Mouse (Mus musculus) layer of hippocampus, adult 11-12 months (tissue): ENCODE measurements around the gene Map7.

Source experiments
- DNase-seq: peaks from one replicate; pipeline ENCODE4 v3.0.0; 2022; ENCODE audit warnings: low spot score

Gene Map7

GRCm38 (mm10) chr10:20234466-20234865 is 86.2 kb downstream of the Map7 start:
- no peak for DNase-seq

GRCm38 (mm10) chr10:20235656-20236055 is 87.4 kb downstream of the Map7 start:
- DNase-seq: no peak

- no peak for DNase-seq
Observed at GRCm38 (mm10) chr10:20236241-20236640, 88.0 kb downstream of the Map7 start.

- no peak for DNase-seq
Observed at GRCm38 (mm10) chr10:20238281-20238680, 90.0 kb downstream of the Map7 start.

GRCm38 (mm10) chr10:20240858-20241257 is 92.6 kb downstream of the Map7 start:
- DNase-seq: peak; percentile 26

- no peak for DNase-seq
Observed at GRCm38 (mm10) chr10:20243321-20243720, 95.0 kb downstream of the Map7 start.

GRCm38 (mm10) chr10:20245082-20245481 is 96.8 kb downstream of the Map7 start:
- peak; percentile 39 for DNase-seq

- DNase-seq: no peak
Observed at GRCm38 (mm10) chr10:20249091-20249490, 100.8 kb downstream of the Map7 start.

- DNase-seq: no peak
Observed at GRCm38 (mm10) chr10:20255579-20255978, 107.3 kb downstream of the Map7 start.

- DNase-seq: no peak
Observed at GRCm38 (mm10) chr10:20257054-20257643, 108.9 kb downstream of the Map7 start.

GRCm38 (mm10) chr10:20257721-20258720 is 109.8 kb downstream of the Map7 start:
- no peak for DNase-seq

- no peak for DNase-seq
Observed at GRCm38 (mm10) chr10:20259476-20259875, 111.2 kb downstream of the Map7 start.

GRCm38 (mm10) chr10:20262896-20263295 is 114.6 kb downstream of the Map7 start:
- DNase-seq: no peak

GRCm38 (mm10) chr10:20264479-20264878 is 116.2 kb downstream of the Map7 start:
- no peak for DNase-seq

GRCm38 (mm10) chr10:20267032-20267431 is 118.8 kb downstream of the Map7 start:
- no peak for DNase-seq

- no peak for DNase-seq
Observed at GRCm38 (mm10) chr10:20268945-20269344, 120.7 kb downstream of the Map7 start.

GRCm38 (mm10) chr10:20272380-20272779 is 124.1 kb downstream of the Map7 start:
- no peak for DNase-seq

- no peak for DNase-seq
Observed at GRCm38 (mm10) chr10:20273278-20273677, 125.0 kb downstream of the Map7 start.

- DNase-seq: no peak
Observed at GRCm38 (mm10) chr10:20274022-20274421, 125.8 kb downstream of the Map7 start.

- DNase-seq: no peak
Observed at GRCm38 (mm10) chr10:20281456-20281855, 133.2 kb downstream of the Map7 start.

GRCm38 (mm10) chr10:20285289-20285975 is 137.2 kb downstream of the Map7 start:
- DNase-seq: peak; percentile 81

GRCm38 (mm10) chr10:20285994-20286836 is 137.9 kb downstream of the Map7 start:
- no peak for DNase-seq
